Comparison of ENCODE assay signal across 8 mouse cellular contexts in genomic region chr4:129984421-129985061, GRCm38 (mm10). TPM values are rescaled to one million over a fixed set of nuclear protein-coding genes. Genes with fewer than 3 reads are reported as not detected.
DNase-seq lines count a peak whose midpoint lies in the region; ATAC-seq and TF ChIP-seq lines count a peak whose summit lies in the region.

Adgrb2 (plus strand) TSS chr4:129984870.

- no peak within 1 kb of the TSS for H3ac ChIP-seq in myocyte (ENCODE audit: control insufficient read depth, insufficient read length)

- H3K4me3 ChIP-seq in E14TG2a.4 (replicated peaks; ENCODE audit: low read length) (peak within 1 kb of the TSS; percentile 78), myocyte (no peak within 1 kb of the TSS)
- peak within 1 kb of the TSS; percentile 78 for H3K4me3 ChIP-seq in hindbrain, embryonic 12.5 days

- no peaks in the 10 kb centered on the region for H3K9me3 ChIP-seq in E14TG2a.4 (ENCODE audit: low read length)
- H3K9me3 ChIP-seq in hindbrain, embryonic 12.5 days (replicated peaks) = no peaks in the 10 kb centered on the region

- peak within 1 kb of the TSS; percentile 76 for H3K27ac ChIP-seq in hindbrain, embryonic 12.5 days

- under 1% methylated on average over 37 of the region's 77 CpGs for WGBS in hindbrain, embryonic 12.5 days

- H3K4me1 ChIP-seq in E14TG2a.4 (replicated peaks; ENCODE audit: low read depth, low read length) = peaks cover 78% of the 10 kb centered on the region
- peaks cover 62% of the 10 kb centered on the region for H3K4me1 ChIP-seq in hindbrain, embryonic 12.5 days

- peak; percentile 59 for DNase-seq in cerebellum, adult 11-12 months
- DNase-seq in cerebellum, adult 11 months = no peak
- DNase-seq in embryo, embryonic 10.5 days (ENCODE audit: low spot score) = peak; percentile 50
- peak; percentile 50 for DNase-seq in left cerebral cortex, postnatal 4 days

- TF ChIP-seq POLR2A in myocyte (IDR thresholded peaks at IDR 0.05; ENCODE audit: insufficient read length, low read depth) = no peak

- H3K27me3 ChIP-seq in E14TG2a.4 (ENCODE audit: insufficient read depth, low read length) (peaks cover 95% of the 10 kb centered on the region), myocyte (ENCODE audit: control insufficient read depth, insufficient read depth, insufficient read length) (peaks cover 86% of the 10 kb centered on the region)
- H3K27me3 ChIP-seq in hindbrain, embryonic 12.5 days = peaks cover 50% of the 10 kb centered on the region

- ATAC-seq in hindbrain, embryonic 12.5 days (ENCODE audit: low FRiP score) = peak; percentile 21
- no peak for ATAC-seq in megakaryocyte-erythroid progenitor cell, adult 5-6 weeks (replicated peaks; ENCODE audit: low FRiP score, low TSS enrichment, poor library complexity, severe bottlenecking)

- intact Hi-C loops in left cerebral cortex, postnatal 4 days (cut with DNase I) = no loop called here

- H3K79me2 ChIP-seq in myocyte (ENCODE audit: control insufficient read depth, insufficient read depth) = no peaks in the 10 kb centered on the region

- TF ChIP-seq CTCF in E14TG2a.4 (conservative IDR thresholded peaks at IDR 0.05; ENCODE audit: low read length) = no peak

- peak within 1 kb of the TSS; percentile 89 for H3K9ac ChIP-seq in hindbrain, embryonic 12.5 days

- H3K36me3 ChIP-seq in E14TG2a.4 (ENCODE audit: insufficient read depth, low read length) = no peaks in the 10 kb centered on the region
- no peaks in the 10 kb centered on the region for H3K36me3 ChIP-seq in hindbrain, embryonic 12.5 days
- H3K36me3 ChIP-seq in myocyte (ENCODE audit: control insufficient read depth, insufficient read depth) = no peaks in the 10 kb centered on the region

- peak within 1 kb of the TSS; percentile 91 for H3K4me2 ChIP-seq in hindbrain, embryonic 12.5 days (replicated peaks)
- H3K4me2 ChIP-seq in myocyte (ENCODE audit: low read depth) = peak within 1 kb of the TSS; percentile 61

TF ChIP-seq in myocyte, 11 proteins besides CTCF, POLR2A, EP300 and RAD21:
- TF ChIP-seq USF1 (IDR thresholded peaks at IDR 0.05; ENCODE audit: low read depth) (no peak), CEBPB (IDR thresholded peaks at IDR 0.05; ENCODE audit: insufficient read depth, poor library complexity, severe bottlenecking) (no peak), MAX (IDR thresholded peaks at IDR 0.05; ENCODE audit: low read depth) (no peak), MYOG (IDR thresholded peaks at IDR 0.05; ENCODE audit: control insufficient read depth in 1 of 3, insufficient read depth in 1 of 3, insufficient read length in 2 of 3, low read depth in 2 of 3) (no peak), REST (IDR thresholded peaks at IDR 0.05; ENCODE audit: insufficient read depth, insufficient read length) (no peak), TCF3 (IDR thresholded peaks at IDR 0.05; ENCODE audit: insufficient read length, low read depth) (no peak), TCF12 (IDR thresholded peaks at IDR 0.05; ENCODE audit: insufficient read depth, poor library complexity, severe bottlenecking) (no peak), MYOD1 (IDR thresholded peaks at IDR 0.05; ENCODE audit: control insufficient read depth in 1 of 3, insufficient read length in 2 of 3, low read depth in 2 of 3) (no peak), POLR2AphosphoS2 (IDR thresholded peaks at IDR 0.05; ENCODE audit: insufficient read length, low read depth) (no peak), E2F4 (IDR thresholded peaks at IDR 0.05; ENCODE audit: insufficient read depth) (no peak), SRF (IDR thresholded peaks at IDR 0.05; ENCODE audit: control insufficient read depth, insufficient read length, low read depth) (no peak)

RNA-seq across cellular contexts. Expression of gene Adgrb2, which starts in this region (rescaled TPM):
- polyA plus RNA-seq in hindbrain, embryonic 12.5 days (2016; fragmentation: Nextera tagmentation; extraction: Ambion mirVana) = 10.3 and 12.6 TPM in 2 replicates
- total RNA-seq in left cerebral cortex, postnatal 4 days (2021) = 100 to 1,000 TPM; 235 to 263 TPM
- 0.08 TPM for polyA plus RNA-seq in myocyte (2012; fragmentation: generic; extraction: Trizol)
- 1.2 TPM in 1 of 2 replicates, not detected in the other for total RNA-seq in megakaryocyte-erythroid progenitor cell, adult 5-6 weeks (2014; fragmentation: Nextera tagmentation)
- total RNA-seq in megakaryocyte-erythroid progenitor cell, adult 5-6 weeks (2017) = not detected in 2 replicates

Comparison
In these comparisons a context has a peak if more than half of its experiments do, and no peak if none do; other contexts are left out.
1. RNA of gene Adgrb2 (total RNA-seq): 235 to 263 TPM in left cerebral cortex, postnatal 4 days; 1.2 TPM in megakaryocyte-erythroid progenitor cell, adult 5-6 weeks; every median in the first group is over 100 times any median in the second.
2. RNA of gene Adgrb2 (polyA plus RNA-seq): 10.3 to 12.6 TPM in hindbrain, embryonic 12.5 days; 0.08 TPM in myocyte (single experiment); every median in the first group is over 10 times any median in the second.